Mouse (Mus musculus): ENCODE measurements around the gene Rbms2. TPM values are rescaled to one million over a fixed set of nuclear protein-coding genes. Genes with fewer than 3 reads are reported as not detected.

The Rbms2 gene
- polyA plus RNA-seq, 2 experiments: 33.8 to 113 TPM

- ATAC-seq (ENCODE audit: low FRiP score, low read depth): peak; percentile 93
- peak overlapping the region; percentile 32 for H3K4me2 ChIP-seq (replicated peaks; ENCODE audit: low read depth, low read length, severe bottlenecking)
- no peak overlapping the region for H3K9ac ChIP-seq (ENCODE audit: low read depth, low read length, severe bottlenecking)
- DNase-seq (ENCODE audit: low spot score): peak; percentile 90
- no peaks in the 10 kb centered on the region for H3K27me3 ChIP-seq (ENCODE audit: control insufficient read depth, insufficient read depth, low read length)
- H3K4me3 ChIP-seq (replicated peaks; ENCODE audit: low read length): 0 out of 2 replicates have a peak overlapping the region, but pooled peaks have one; percentile 4
- H3K36me3 ChIP-seq (ENCODE audit: control insufficient read depth, insufficient read depth, low read length): peaks cover 25% of the 10 kb centered on the region
- WGBS: 4% methylated on average over 5 of the region's 5 CpGs
- H3K9me3 ChIP-seq (ENCODE audit: control insufficient read depth, low read length): no peaks in the 10 kb centered on the region
- peak overlapping the region; percentile 69 for H3K27ac ChIP-seq (replicated peaks; ENCODE audit: low read depth, low read length)
- TF ChIP-seq POLR2A (IDR thresholded peaks at IDR 0.05; ENCODE audit: borderline replicate concordance, extremely low read depth, insufficient read depth, insufficient read length): no peak
- peaks cover 7% of the 10 kb centered on the region for H3K4me1 ChIP-seq (ENCODE audit: control insufficient read depth, insufficient read depth, low read length)
Observed at GRCm38 (mm10) chr10:128149592-128149991, 30.5 kb downstream of the Rbms2 start.

GRCm38 (mm10) chr10:128148789-128149365, 31.2 kb downstream of the Rbms2 start:
- ATAC-seq (ENCODE audit: low FRiP score, low read depth) (no peak), DNase-seq (ENCODE audit: low spot score) (no peak)
- peak overlapping the region; percentile 32; the same call in 1 of the 2 replicates for H3K4me2 ChIP-seq (replicated peaks; ENCODE audit: low read depth, low read length, severe bottlenecking)
- peak overlapping the region; percentile 69 for H3K27ac ChIP-seq (replicated peaks; ENCODE audit: low read depth, low read length)
- no peak for TF ChIP-seq POLR2A (IDR thresholded peaks at IDR 0.05; ENCODE audit: borderline replicate concordance, extremely low read depth, insufficient read depth, insufficient read length)
- H3K4me1 ChIP-seq (ENCODE audit: control insufficient read depth, insufficient read depth, low read length): peaks cover 7% of the 10 kb centered on the region
- no peak overlapping the region for H3K9ac ChIP-seq (ENCODE audit: low read depth, low read length, severe bottlenecking)
- H3K9me3 ChIP-seq (ENCODE audit: control insufficient read depth, low read length): no peaks in the 10 kb centered on the region
- peaks cover 32% of the 10 kb centered on the region for H3K36me3 ChIP-seq (ENCODE audit: control insufficient read depth, insufficient read depth, low read length)
- H3K4me3 ChIP-seq (replicated peaks; ENCODE audit: low read length): no peak overlapping the region
- no peaks in the 10 kb centered on the region for H3K27me3 ChIP-seq (ENCODE audit: control insufficient read depth, insufficient read depth, low read length)
- 93% methylated on average over 5 of the region's 5 CpGs for WGBS

GRCm38 (mm10) chr10:128144961-128145360, 35.1 kb downstream of the Rbms2 start:
- WGBS: 58% methylated on average over 2 of the region's 2 CpGs
- no peak for DNase-seq (ENCODE audit: low spot score)
- H3K4me2 ChIP-seq (replicated peaks; ENCODE audit: low read depth, low read length, severe bottlenecking): no peak overlapping the region
- H3K4me1 ChIP-seq (ENCODE audit: control insufficient read depth, insufficient read depth, low read length): peaks cover 7% of the 10 kb centered on the region
- ATAC-seq (ENCODE audit: low FRiP score, low read depth): no peak
- no peaks in the 10 kb centered on the region for H3K27me3 ChIP-seq (ENCODE audit: control insufficient read depth, insufficient read depth, low read length)
- H3K36me3 ChIP-seq (ENCODE audit: control insufficient read depth, insufficient read depth, low read length): peaks cover 59% of the 10 kb centered on the region
- no peak overlapping the region for H3K27ac ChIP-seq (replicated peaks; ENCODE audit: low read depth, low read length)
- H3K9ac ChIP-seq (ENCODE audit: low read depth, low read length, severe bottlenecking): no peak overlapping the region
- no peak overlapping the region for H3K4me3 ChIP-seq (replicated peaks; ENCODE audit: low read length)
- H3K9me3 ChIP-seq (ENCODE audit: control insufficient read depth, low read length): no peaks in the 10 kb centered on the region
- TF ChIP-seq POLR2A (IDR thresholded peaks at IDR 0.05; ENCODE audit: borderline replicate concordance, extremely low read depth, insufficient read depth, insufficient read length): no peak

GRCm38 (mm10) chr10:128143659-128144058, 36.4 kb downstream of the Rbms2 start:
- Histone ChIP-seq H3K27ac (replicated peaks; ENCODE audit: low read depth, low read length) (no peak overlapping the region), H3K4me3 (replicated peaks; ENCODE audit: low read length) (no peak overlapping the region), H3K36me3 (ENCODE audit: control insufficient read depth, insufficient read depth, low read length) (peaks cover 72% of the 10 kb centered on the region), H3K9ac (ENCODE audit: low read depth, low read length, severe bottlenecking) (no peak overlapping the region), H3K4me1 (ENCODE audit: control insufficient read depth, insufficient read depth, low read length) (no peaks in the 10 kb centered on the region), H3K9me3 (ENCODE audit: control insufficient read depth, low read length) (no peaks in the 10 kb centered on the region), H3K4me2 (replicated peaks; ENCODE audit: low read depth, low read length, severe bottlenecking) (no peak overlapping the region), H3K27me3 (ENCODE audit: control insufficient read depth, insufficient read depth, low read length) (no peaks in the 10 kb centered on the region)
- DNase-seq (ENCODE audit: low spot score) (no peak), ATAC-seq (ENCODE audit: low FRiP score, low read depth) (no peak)
- TF ChIP-seq POLR2A (IDR thresholded peaks at IDR 0.05; ENCODE audit: borderline replicate concordance, extremely low read depth, insufficient read depth, insufficient read length): no peak
- 77% methylated on average over 4 of the region's 4 CpGs for WGBS

- Histone ChIP-seq H3K27me3 (ENCODE audit: control insufficient read depth, insufficient read depth, low read length) (no peaks in the 10 kb centered on the region), H3K27ac (replicated peaks; ENCODE audit: low read depth, low read length) (no peak overlapping the region), H3K9ac (ENCODE audit: low read depth, low read length, severe bottlenecking) (no peak overlapping the region), H3K4me2 (replicated peaks; ENCODE audit: low read depth, low read length, severe bottlenecking) (no peak overlapping the region), H3K4me1 (ENCODE audit: control insufficient read depth, insufficient read depth, low read length) (no peaks in the 10 kb centered on the region), H3K4me3 (replicated peaks; ENCODE audit: low read length) (no peak overlapping the region), H3K36me3 (ENCODE audit: control insufficient read depth, insufficient read depth, low read length) (peaks cover 82% of the 10 kb centered on the region), H3K9me3 (ENCODE audit: control insufficient read depth, low read length) (no peaks in the 10 kb centered on the region)
- DNase-seq (ENCODE audit: low spot score): no peak
- TF ChIP-seq POLR2A (IDR thresholded peaks at IDR 0.05; ENCODE audit: borderline replicate concordance, extremely low read depth, insufficient read depth, insufficient read length): no peak
- no peak for ATAC-seq (ENCODE audit: low FRiP score, low read depth)
- WGBS: 55% methylated on average over 2 of the region's 2 CpGs
Observed at GRCm38 (mm10) chr10:128142165-128142564, 37.9 kb downstream of the Rbms2 start.
